Mouse (Mus musculus) cortical plate, adult 2 months (tissue): ENCODE results near the gene Tbc1d1. TPM values are rescaled to one million over a fixed set of nuclear protein-coding genes. Genes with fewer than 3 reads are reported as not detected.

ENCODE experiments used
- H3K27ac ChIP-seq: fragments of 200-500 bp; 2 replicates; pipeline ENCODE4 v1.5.1; 2012; ENCODE audit warnings: low read length, control low read depth, inconsistent platforms; ENCODE audit not compliant: insufficient read depth
- H3K4me1 ChIP-seq: fragments of 200-500 bp; 2 replicates; pipeline ENCODE4 v1.6.1; 2011; ENCODE audit warnings: low read length; ENCODE audit not compliant: control insufficient read depth, insufficient read depth
- H3K4me3 ChIP-seq: fragments of 200-500 bp; 2 replicates; pipeline ENCODE4 v1.5.1; 2011; ENCODE audit warnings: mild to moderate bottlenecking, low read length, control low read depth; ENCODE audit not compliant: insufficient read depth
- CTCF ChIP-seq: fragments of 200-500 bp; IDR thresholded peaks from 2 replicates; pipeline ENCODE4 v1.5.1; 2011; ENCODE audit warnings: mild to moderate bottlenecking, control low read depth, low read length; ENCODE audit not compliant: insufficient read depth; ENCODE audit errors: extremely low read depth
- POLR2A ChIP-seq: fragments of 200-500 bp; IDR thresholded peaks from 2 replicates; pipeline ENCODE4 v1.6.1; 2011; ENCODE audit warnings: mild to moderate bottlenecking, low read length, control low read depth; ENCODE audit not compliant: insufficient read depth; ENCODE audit errors: extremely low read depth
- polyA plus RNA-seq: library from polyadenylated mRNA; depleted of rRNA; stranded (reverse); fragments of >200 nt; gene quantifications from 2 replicates; pipeline ENCODE4 v1.2.3, GENCODE M21; 2012

Tbc1d1 gene
- polyA plus RNA-seq, 1 experiment, result 13.8 TPM

DNA sequence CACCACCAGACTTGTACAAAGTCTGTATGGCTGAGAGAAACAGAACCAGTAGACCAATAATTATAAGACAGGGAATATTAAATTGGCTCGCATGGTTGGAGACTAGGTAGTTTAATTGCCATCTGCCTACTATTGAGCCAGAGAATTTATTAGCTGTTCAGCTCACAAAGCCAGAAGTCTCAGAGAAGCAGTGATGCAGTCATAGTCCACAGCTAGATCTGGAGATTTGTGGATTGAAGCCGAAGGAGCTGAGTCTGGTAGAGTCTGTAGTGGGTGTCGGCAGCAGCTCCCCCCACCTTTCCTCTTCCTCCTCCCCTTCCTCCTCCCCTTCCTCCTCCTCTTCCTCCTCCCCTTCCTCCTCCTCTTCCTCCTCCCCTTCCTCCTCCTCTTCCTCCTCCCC lies 184.3 kb downstream of the Tbc1d1 start:
- peaks cover 8% of the 10 kb centered on the region for H3K4me1 ChIP-seq
- H3K27ac ChIP-seq, result no peak overlapping the region
- no peak overlapping the region for H3K4me3 ChIP-seq
- TF ChIP-seq POLR2A, result no peak

DNA sequence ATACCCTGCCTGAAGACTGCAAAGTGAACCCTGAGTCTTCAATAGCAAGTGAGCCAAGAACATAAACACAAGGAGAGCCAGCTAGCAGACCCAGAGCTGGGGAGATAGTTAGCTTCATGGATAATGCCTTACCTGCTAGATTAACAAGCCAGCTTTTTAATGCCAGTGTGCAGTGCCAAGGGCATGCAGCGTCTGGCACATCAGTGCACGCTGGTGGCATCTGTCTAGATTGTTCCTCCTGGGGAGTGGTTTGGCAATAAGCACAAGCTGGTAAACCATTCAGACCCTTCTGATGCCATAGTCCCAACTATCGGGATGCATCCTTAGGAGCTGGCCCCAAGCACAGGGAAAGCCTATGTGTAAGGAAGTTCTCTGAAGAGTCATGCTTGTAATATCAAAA lies 185.6 kb downstream of the Tbc1d1 start:
- peaks cover 8% of the 10 kb centered on the region for H3K4me1 ChIP-seq
- no peak overlapping the region for H3K4me3 ChIP-seq
- no peak overlapping the region for H3K27ac ChIP-seq
- TF ChIP-seq CTCF, result no peak
- TF ChIP-seq POLR2A, result no peak

DNA sequence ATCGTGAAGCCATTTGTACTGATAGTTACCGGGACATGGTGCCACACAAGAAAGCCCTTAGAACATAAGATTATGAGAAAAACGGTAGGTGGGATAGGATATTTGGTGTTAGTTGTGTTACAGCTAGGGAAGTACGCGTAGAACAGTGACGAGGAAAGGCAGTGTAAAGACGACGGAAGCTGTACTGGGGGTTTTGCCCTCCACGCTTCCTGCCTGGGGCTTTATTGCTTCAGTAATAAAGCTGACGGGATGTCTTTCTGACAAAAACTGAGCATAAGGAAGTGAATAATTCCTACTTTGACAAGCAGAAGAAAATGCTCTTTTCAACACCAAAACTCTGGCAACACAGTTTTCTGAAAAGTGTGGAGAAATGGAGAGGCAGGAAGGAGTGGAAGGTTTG lies 186.0 kb downstream of the Tbc1d1 start:
- no peak for TF ChIP-seq POLR2A
- no peak for TF ChIP-seq CTCF
- Histone ChIP-seq H3K4me3 (no peak overlapping the region), H3K4me1 (peaks cover 7% of the 10 kb centered on the region), H3K27ac (no peak overlapping the region)

- Histone ChIP-seq H3K4me1 (no peaks in the 10 kb centered on the region), H3K27ac (no peak overlapping the region), H3K4me3 (no peak overlapping the region)
- no peak for TF ChIP-seq POLR2A
- 0 out of 2 replicates have a peak, but pooled peaks have one; percentile 25 for TF ChIP-seq CTCF
Observed at GRCm38 (mm10) chr5:64343972-64344700, 188.0 kb downstream of the Tbc1d1 start.

GRCm38 (mm10) chr5:64345181-64345735 lies 189.2 kb downstream of the Tbc1d1 start:
- TF ChIP-seq POLR2A (no peak), CTCF (no peak)
- no peak overlapping the region for H3K4me3 ChIP-seq
- H3K4me1 ChIP-seq, result no peaks in the 10 kb centered on the region
- H3K27ac ChIP-seq, result no peak overlapping the region

- no peaks in the 10 kb centered on the region for H3K4me1 ChIP-seq
- no peak for TF ChIP-seq CTCF
- TF ChIP-seq POLR2A, result no peak
- H3K4me3 ChIP-seq, result no peak overlapping the region
- H3K27ac ChIP-seq, result no peak overlapping the region
Observed at GRCm38 (mm10) chr5:64345761-64346160, 189.7 kb downstream of the Tbc1d1 start.

DNA sequence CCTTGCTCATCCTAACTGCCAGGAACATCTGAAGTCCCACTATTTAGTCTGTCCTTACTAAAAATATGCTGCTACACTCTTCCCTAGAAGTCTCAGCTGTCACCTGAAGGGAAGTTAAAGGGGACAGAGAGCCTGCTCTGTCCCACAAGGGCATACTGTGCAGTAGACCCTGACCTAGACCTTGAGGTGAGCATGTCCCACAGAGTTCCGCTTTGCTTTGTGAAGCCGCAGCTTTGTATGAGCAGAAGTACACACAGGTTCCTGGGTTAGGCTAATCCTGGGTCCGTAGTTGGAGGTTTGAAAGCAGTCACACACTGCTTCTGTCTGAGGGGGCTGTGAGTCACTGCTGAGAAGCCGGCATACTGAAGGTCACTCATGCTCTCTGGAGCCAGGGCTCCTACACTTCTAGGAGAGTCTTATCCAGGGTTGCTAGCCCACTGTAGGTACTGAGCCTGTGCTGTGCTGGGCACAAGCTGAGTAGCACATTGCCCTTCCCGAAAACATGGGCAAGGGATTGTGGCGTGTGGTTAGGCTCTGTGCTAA lies 190.3 kb downstream of the Tbc1d1 start:
- Histone ChIP-seq H3K27ac (no peak overlapping the region), H3K4me3 (no peak overlapping the region)
- TF ChIP-seq CTCF (no peak), POLR2A (no peak)

DNA sequence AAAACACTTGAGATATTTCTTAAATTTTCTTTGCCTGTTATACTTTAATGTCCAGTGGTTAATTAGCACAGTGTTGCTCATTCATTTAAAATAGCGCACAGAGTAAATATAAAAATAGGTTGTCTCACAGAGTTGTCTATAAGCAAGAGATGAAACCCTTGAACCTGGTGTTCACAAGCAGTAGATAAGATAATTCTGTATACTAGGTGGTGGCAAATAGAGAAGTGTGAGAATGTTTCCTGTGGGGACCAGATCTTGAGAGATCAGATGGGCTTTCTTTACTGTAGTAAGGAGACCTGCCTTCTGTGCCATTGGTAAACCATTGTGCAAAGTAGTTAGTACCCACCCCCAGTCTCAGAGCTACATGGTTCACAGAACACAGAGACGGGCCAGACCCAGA lies 192.1 kb downstream of the Tbc1d1 start:
- Histone ChIP-seq H3K27ac (no peak overlapping the region), H3K4me3 (no peak overlapping the region), H3K4me1 (no peaks in the 10 kb centered on the region)
- TF ChIP-seq POLR2A, result no peak
- no peak for TF ChIP-seq CTCF

More for the DNA sequence above, 190.3 kb downstream of the Tbc1d1 start:
- H3K4me1 ChIP-seq, result no peaks in the 10 kb centered on the region

GRCm38 (mm10) chr5:64348780-64349179 lies 192.7 kb downstream of the Tbc1d1 start:
- H3K4me3 ChIP-seq, result no peak overlapping the region
- TF ChIP-seq POLR2A, result no peak
- no peak for TF ChIP-seq CTCF
- no peak overlapping the region for H3K27ac ChIP-seq
- H3K4me1 ChIP-seq, result no peaks in the 10 kb centered on the region

- TF ChIP-seq POLR2A (no peak), CTCF (no peak)
Observed at GRCm38 (mm10) chr5:64351968-64352367, 195.9 kb downstream of the Tbc1d1 start.

More at GRCm38 (mm10) chr5:64351968-64352367, 195.9 kb downstream of the Tbc1d1 start:
- H3K27ac ChIP-seq, result no peak overlapping the region
- H3K4me1 ChIP-seq, result no peaks in the 10 kb centered on the region
- no peak overlapping the region for H3K4me3 ChIP-seq
